Mouse (Mus musculus): ENCODE data around the gene Shld2. TPM values are rescaled to one million over a fixed set of nuclear protein-coding genes. Genes with fewer than 3 reads are reported as not detected.
A peak's percentile ranks its signal among the peaks of the same experiment; 100 is the strongest.

Gene Shld2
- polyA plus RNA-seq, 1 experiment from 2014 or later: 6.0 TPM

- ATAC-seq (ENCODE audit: low read depth): 0 out of 2 replicates have a peak, but pooled peaks have one; percentile 40
- 60% methylated on average over 12 of the region's 12 CpGs for WGBS
Observed at GRCm38 (mm10) chr14:34345771-34346566, 35.7 kb upstream of the Shld2 start.

DNA sequence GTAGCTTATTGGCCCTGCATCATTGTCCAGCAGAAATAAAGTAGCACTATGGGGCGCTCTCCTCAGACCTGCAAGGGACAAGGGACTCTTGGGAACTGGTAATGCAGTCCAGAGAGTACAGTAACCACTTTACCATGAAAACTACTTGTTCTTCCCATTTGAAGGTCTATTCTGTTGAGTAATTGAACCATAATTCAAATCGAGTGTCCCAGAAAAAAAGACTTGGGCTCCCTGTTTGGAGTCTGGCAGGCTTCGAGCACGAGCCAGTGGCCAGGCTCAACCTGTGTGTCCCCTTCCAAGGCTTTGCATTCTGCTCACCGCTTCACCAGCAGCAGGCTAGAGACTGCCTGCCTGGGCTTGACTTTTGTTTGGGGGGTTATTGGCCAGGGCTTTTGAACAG lies 34.1 kb upstream of the Shld2 start:
- Histone ChIP-seq H3K4me1 (replicated peaks) (no peaks in the 10 kb centered on the region), H3K4me2 (no peak overlapping the region), H3K4me3 (no peak overlapping the region), H3K36me3 (peaks cover 47% of the 10 kb centered on the region), H3K27ac (replicated peaks) (no peak overlapping the region), H3K9me3 (no peaks in the 10 kb centered on the region), H3K9ac (no peak overlapping the region), H3K27me3 (no peaks in the 10 kb centered on the region)
- 84% methylated on average over 5 of the region's 5 CpGs for WGBS
- no peak for ATAC-seq (ENCODE audit: low read depth)

More at GRCm38 (mm10) chr14:34345771-34346566, 35.7 kb upstream of the Shld2 start:
- no peaks in the 10 kb centered on the region for H3K9me3 ChIP-seq
- peaks cover 32% of the 10 kb centered on the region for H3K36me3 ChIP-seq
- H3K4me3 ChIP-seq: no peak overlapping the region
- H3K4me1 ChIP-seq (replicated peaks): no peaks in the 10 kb centered on the region
- H3K9ac ChIP-seq: no peak overlapping the region
- no peak overlapping the region for H3K4me2 ChIP-seq
- no peak overlapping the region for H3K27ac ChIP-seq (replicated peaks)
- no peaks in the 10 kb centered on the region for H3K27me3 ChIP-seq

- no peaks in the 10 kb centered on the region for H3K9me3 ChIP-seq
- no peaks in the 10 kb centered on the region for H3K27me3 ChIP-seq
- peaks cover 58% of the 10 kb centered on the region for H3K36me3 ChIP-seq
- 95% methylated on average over 4 of the region's 4 CpGs for WGBS
- no peak overlapping the region for H3K9ac ChIP-seq
- H3K4me3 ChIP-seq: no peak overlapping the region
- no peaks in the 10 kb centered on the region for H3K4me1 ChIP-seq (replicated peaks)
- no peak overlapping the region for H3K27ac ChIP-seq (replicated peaks)
- no peak for ATAC-seq (ENCODE audit: low read depth)
- no peak overlapping the region for H3K4me2 ChIP-seq
Observed at GRCm38 (mm10) chr14:34343078-34343477, 32.8 kb upstream of the Shld2 start.

GRCm38 (mm10) chr14:34341993-34342392 lies 31.7 kb upstream of the Shld2 start:
- H3K27ac ChIP-seq (replicated peaks): no peak overlapping the region
- H3K4me1 ChIP-seq (replicated peaks): no peaks in the 10 kb centered on the region
- H3K36me3 ChIP-seq: peaks cover 69% of the 10 kb centered on the region
- H3K4me3 ChIP-seq: no peak overlapping the region
- H3K9ac ChIP-seq: no peak overlapping the region
- no peak for ATAC-seq (ENCODE audit: low read depth)
- no peaks in the 10 kb centered on the region for H3K27me3 ChIP-seq
- no peak overlapping the region for H3K4me2 ChIP-seq
- WGBS: 91% methylated on average over 4 of the region's 4 CpGs
- H3K9me3 ChIP-seq: no peaks in the 10 kb centered on the region

DNA sequence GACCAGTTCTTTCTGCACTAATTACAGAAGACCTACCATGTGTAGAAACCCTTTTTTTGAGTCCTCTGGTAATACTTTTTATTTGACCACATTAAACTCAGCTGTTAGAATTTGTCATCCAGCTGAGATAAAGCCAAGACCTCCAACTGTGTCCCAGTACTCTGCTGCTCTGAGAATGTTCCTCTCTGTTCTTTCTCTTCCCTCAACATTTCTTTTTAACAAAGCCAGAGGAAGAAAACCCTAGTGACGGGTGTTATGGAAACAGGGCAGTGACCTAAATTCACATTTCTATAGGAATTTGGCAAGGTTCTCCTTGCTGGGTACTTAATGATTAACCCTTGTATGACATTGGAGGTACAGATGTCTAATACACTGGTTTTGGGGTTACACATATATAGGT lies 29.2 kb upstream of the Shld2 start:
- Histone ChIP-seq H3K9ac (no peak overlapping the region), H3K4me3 (no peak overlapping the region), H3K4me2 (no peak overlapping the region), H3K9me3 (no peaks in the 10 kb centered on the region), H3K4me1 (replicated peaks) (no peaks in the 10 kb centered on the region), H3K27me3 (no peaks in the 10 kb centered on the region), H3K36me3 (peaks cover 92% of the 10 kb centered on the region), H3K27ac (replicated peaks) (no peak overlapping the region)
- 54% methylated on average over 1 of the region's 1 CpGs for WGBS
- ATAC-seq (ENCODE audit: low read depth): no peak

DNA sequence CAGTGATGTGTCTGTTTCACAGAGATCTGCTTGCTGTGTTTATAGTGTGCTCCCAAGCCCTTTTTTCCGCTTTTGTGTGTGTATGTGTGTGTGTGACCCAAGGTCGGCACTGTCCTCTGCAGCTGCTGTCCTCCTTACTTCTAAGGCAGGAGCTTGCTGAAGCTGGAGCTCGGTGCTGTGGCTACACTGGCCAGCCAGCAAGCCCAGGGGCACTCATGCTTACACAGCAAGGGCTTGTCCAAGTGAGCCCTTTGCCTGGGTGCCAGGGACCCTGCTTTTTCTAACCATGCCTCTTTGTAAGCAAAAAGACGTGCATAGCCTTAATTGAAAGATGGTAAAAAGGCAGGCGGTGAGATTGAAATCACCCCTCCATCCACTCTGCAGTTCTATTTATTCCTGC lies 22.2 kb upstream of the Shld2 start:
- peaks cover 89% of the 10 kb centered on the region for H3K36me3 ChIP-seq
- no peak overlapping the region for H3K9ac ChIP-seq
- H3K27ac ChIP-seq (replicated peaks): peak overlapping the region; percentile 59
- H3K27me3 ChIP-seq: no peaks in the 10 kb centered on the region
- no peak overlapping the region for H3K4me2 ChIP-seq
- no peak overlapping the region for H3K4me3 ChIP-seq
- no peaks in the 10 kb centered on the region for H3K9me3 ChIP-seq
- WGBS: 79% methylated on average over 5 of the region's 5 CpGs
- no peaks in the 10 kb centered on the region for H3K4me1 ChIP-seq (replicated peaks)
- ATAC-seq (ENCODE audit: low read depth): peak; percentile 44

DNA sequence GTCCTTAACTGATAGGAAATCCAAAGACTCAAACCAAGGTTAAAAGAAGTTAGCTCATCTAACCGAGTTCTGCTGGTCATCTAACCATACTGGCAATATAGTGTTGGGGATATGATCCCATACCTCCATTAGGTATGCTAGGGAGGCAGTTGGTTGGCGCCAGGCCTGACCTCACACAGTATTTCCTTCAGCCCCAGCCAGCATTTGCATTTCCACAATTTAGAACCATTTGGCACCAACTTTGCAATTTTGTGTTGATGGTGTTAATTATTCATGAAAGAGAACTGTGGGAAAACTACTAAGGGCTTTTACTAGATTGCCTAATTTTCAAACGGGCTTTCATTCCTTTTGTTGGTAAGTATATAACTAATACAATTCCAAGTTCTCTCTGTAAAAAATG lies 21.6 kb upstream of the Shld2 start:
- no peaks in the 10 kb centered on the region for H3K27me3 ChIP-seq
- no peak overlapping the region for H3K4me2 ChIP-seq
- 80% methylated on average over 3 of the region's 3 CpGs for WGBS
- peak overlapping the region; percentile 4; the same call in 1 of the 2 replicates for H3K27ac ChIP-seq (replicated peaks)
- H3K4me3 ChIP-seq: no peak overlapping the region
- H3K4me1 ChIP-seq (replicated peaks): no peaks in the 10 kb centered on the region
- H3K9ac ChIP-seq: no peak overlapping the region
- ATAC-seq (ENCODE audit: low read depth): no peak
- no peaks in the 10 kb centered on the region for H3K9me3 ChIP-seq
- H3K36me3 ChIP-seq: peaks cover 85% of the 10 kb centered on the region

- 78% methylated on average over 9 of the region's 9 CpGs for WGBS
- H3K9me3 ChIP-seq: no peaks in the 10 kb centered on the region
- H3K27ac ChIP-seq (replicated peaks): 0 out of 2 replicates have a peak overlapping the region, but pooled peaks have one; percentile 38
- no peak overlapping the region for H3K4me3 ChIP-seq
- no peak overlapping the region for H3K9ac ChIP-seq
- peaks cover 84% of the 10 kb centered on the region for H3K36me3 ChIP-seq
- no peaks in the 10 kb centered on the region for H3K4me1 ChIP-seq (replicated peaks)
- H3K27me3 ChIP-seq: no peaks in the 10 kb centered on the region
- H3K4me2 ChIP-seq: no peak overlapping the region
- peak; percentile 84 for ATAC-seq (ENCODE audit: low read depth)
Observed at GRCm38 (mm10) chr14:34330657-34331158, 20.4 kb upstream of the Shld2 start.

DNA sequence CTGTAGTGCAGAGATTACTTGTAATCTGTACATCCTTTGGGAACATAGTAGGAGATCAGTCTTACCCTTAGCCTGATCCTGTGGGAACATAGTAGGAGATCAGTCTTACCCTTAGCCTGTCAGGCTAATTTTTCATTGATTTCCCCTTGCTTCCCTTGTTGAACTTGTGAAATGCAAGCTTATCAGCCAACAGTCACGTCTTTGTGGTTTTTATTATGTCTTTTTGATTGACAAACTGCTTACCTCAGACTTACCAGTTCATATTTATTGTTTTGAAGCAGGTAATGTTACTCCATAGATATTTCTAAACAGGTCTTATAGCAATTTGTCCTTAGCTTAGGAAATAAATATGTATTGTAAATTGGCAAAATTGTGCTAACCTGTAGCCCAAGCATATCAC lies 17.3 kb upstream of the Shld2 start:
- no peak for ATAC-seq (ENCODE audit: low read depth)

GRCm38 (mm10) chr14:34326606-34327005 lies 16.3 kb upstream of the Shld2 start:
- no peaks in the 10 kb centered on the region for H3K27me3 ChIP-seq
- H3K4me2 ChIP-seq: no peak overlapping the region
- ATAC-seq (ENCODE audit: low read depth): no peak
- WGBS: 91% methylated on average over 3 of the region's 3 CpGs
- no peak overlapping the region for H3K4me3 ChIP-seq
- H3K27ac ChIP-seq (replicated peaks): no peak overlapping the region
- H3K4me1 ChIP-seq (replicated peaks): no peaks in the 10 kb centered on the region
- no peaks in the 10 kb centered on the region for H3K9me3 ChIP-seq
- H3K9ac ChIP-seq: no peak overlapping the region
- H3K36me3 ChIP-seq: peaks cover 75% of the 10 kb centered on the region

More for the DNA sequence above, 17.3 kb upstream of the Shld2 start:
- H3K4me1 ChIP-seq (replicated peaks): no peaks in the 10 kb centered on the region
- H3K9ac ChIP-seq: no peak overlapping the region
- no peaks in the 10 kb centered on the region for H3K27me3 ChIP-seq
- H3K4me2 ChIP-seq: no peak overlapping the region
- WGBS: 86% methylated on average over 1 of the region's 1 CpGs
- H3K36me3 ChIP-seq: peaks cover 80% of the 10 kb centered on the region
- no peak overlapping the region for H3K4me3 ChIP-seq
- H3K9me3 ChIP-seq: no peaks in the 10 kb centered on the region
- H3K27ac ChIP-seq (replicated peaks): no peak overlapping the region

GRCm38 (mm10) chr14:34323576-34324085 lies 13.3 kb upstream of the Shld2 start:
- Histone ChIP-seq H3K27ac (replicated peaks) (no peak overlapping the region), H3K9me3 (no peaks in the 10 kb centered on the region), H3K9ac (no peak overlapping the region), H3K36me3 (peaks cover 66% of the 10 kb centered on the region), H3K27me3 (no peaks in the 10 kb centered on the region), H3K4me3 (no peak overlapping the region), H3K4me2 (no peak overlapping the region), H3K4me1 (replicated peaks) (no peaks in the 10 kb centered on the region)
- ATAC-seq (ENCODE audit: low read depth): no peak
- WGBS: 97% methylated on average over 5 of the region's 5 CpGs

GRCm38 (mm10) chr14:34318113-34318512 lies 7.8 kb upstream of the Shld2 start:
- Histone ChIP-seq H3K9ac (no peak overlapping the region), H3K27me3 (no peaks in the 10 kb centered on the region), H3K9me3 (no peaks in the 10 kb centered on the region), H3K4me3 (no peak overlapping the region), H3K4me1 (replicated peaks) (peaks cover 24% of the 10 kb centered on the region), H3K27ac (replicated peaks) (no peak overlapping the region), H3K36me3 (peaks cover 26% of the 10 kb centered on the region), H3K4me2 (no peak overlapping the region)
- no peak for ATAC-seq (ENCODE audit: low read depth)
